Mouse (Mus musculus) intestine, postnatal 0 days (tissue): ENCODE measurements around the gene Ppp4r1. TPM values are rescaled to one million over a fixed set of nuclear protein-coding genes. Genes with fewer than 3 reads are reported as not detected.

Experiments
- ATAC-seq: fragments of 200-750 bp; cut with Nextera tagmentation; 2 replicates; pipeline ENCODE4 v1.8.0; 2017; ENCODE audit warnings: mild to moderate bottlenecking, moderate TSS enrichment, moderate library complexity
- H3K27ac ChIP-seq: fragments of 300-500 bp; sonication (generic); 2 replicates; pipeline ENCODE4 v1.5.1; 2014; ENCODE audit warnings: mild to moderate bottlenecking, low read depth, low read length, moderate library complexity
- H3K27me3 ChIP-seq: fragments of 300-500 bp; sonication (generic); replicated peaks from 2 replicates; pipeline ENCODE4 v1.6.1; 2014; ENCODE audit warnings: low read length, mixed read lengths; ENCODE audit not compliant: control insufficient read depth, insufficient read depth
- H3K36me3 ChIP-seq: fragments of 300-500 bp; sonication (generic); 2 replicates; pipeline ENCODE4 v1.6.1; 2014; ENCODE audit warnings: mild to moderate bottlenecking, moderate library complexity; ENCODE audit not compliant: control insufficient read depth, insufficient read depth
- H3K4me1 ChIP-seq: fragments of 300-500 bp; sonication (generic); replicated peaks from 2 replicates; pipeline ENCODE4 v1.6.1; 2014; ENCODE audit warnings: antibody characterized with exemption, low read length, mixed read lengths; ENCODE audit not compliant: control insufficient read depth, insufficient read depth
- H3K4me2 ChIP-seq: fragments of 300-500 bp; sonication (generic); replicated peaks from 2 replicates; pipeline ENCODE4 v1.6.1; 2014; ENCODE audit warnings: low read depth, mild to moderate bottlenecking, moderate library complexity
- H3K4me3 ChIP-seq: fragments of 300-500 bp; sonication (generic); 2 replicates; pipeline ENCODE4 v1.5.1; 2014; ENCODE audit warnings: low read depth, low read length
- H3K9ac ChIP-seq: fragments of 300-500 bp; sonication (generic); 2 replicates; pipeline ENCODE4 v1.6.1; 2014; ENCODE audit warnings: mild to moderate bottlenecking, low read depth, low read length
- H3K9me3 ChIP-seq: fragments of 300-500 bp; sonication (generic); 2 replicates; pipeline ENCODE4 v1.6.1; 2016; ENCODE audit warnings: mixed run types; ENCODE audit not compliant: control insufficient read depth
- CTCF ChIP-seq: sonication (generic); IDR thresholded peaks from 2 replicates; pipeline ENCODE4 v1.5.1; 2016; ENCODE audit warnings: low read depth, mild to moderate bottlenecking, control low read depth, antibody characterized with exemption, moderate library complexity
- WGBS: fragments of 180-500 bp; shearing (Covaris S2); extraction: QIAGEN DNeasy Blood & Tissue Kit; methylation state at CpG from one replicate; pipeline ENCODE4 v1.1.7; 2014; 5-methylcytosine and 5-hydroxymethylcytosine counted together
- polyA plus RNA-seq: library from polyadenylated mRNA; unstranded; fragments of >200 nt; fragmentation: Nextera tagmentation; extraction: Ambion mirVana; gene quantifications from 2 replicates; pipeline ENCODE4 v1.2.1, GENCODE M21; 2015

Gene Ppp4r1
- polyA plus RNA-seq, 1 experiment from 2014 or later: 28.7 TPM

DNA sequence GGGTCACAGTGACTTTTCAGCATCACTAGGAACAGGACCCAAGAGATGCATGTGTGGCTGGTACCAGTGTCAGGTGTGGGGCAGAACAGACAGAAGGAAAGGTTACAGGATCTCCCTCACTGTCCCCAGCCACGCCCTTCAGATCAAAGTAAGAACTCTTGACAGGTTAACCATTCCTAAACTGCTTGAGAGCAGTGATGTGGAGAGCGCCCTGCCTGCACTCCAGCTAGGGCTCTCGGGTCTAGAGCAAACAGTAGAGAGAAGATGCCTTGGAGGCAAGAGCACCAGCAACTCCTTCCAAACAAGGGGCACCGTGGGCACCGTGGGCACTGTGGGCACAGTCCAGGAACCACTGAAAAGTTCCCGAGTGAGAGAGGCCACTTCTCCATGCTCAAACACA lies 71.0 kb downstream of the Ppp4r1 start:
- WGBS: 86% methylated on average over 6 of the region's 6 CpGs

DNA sequence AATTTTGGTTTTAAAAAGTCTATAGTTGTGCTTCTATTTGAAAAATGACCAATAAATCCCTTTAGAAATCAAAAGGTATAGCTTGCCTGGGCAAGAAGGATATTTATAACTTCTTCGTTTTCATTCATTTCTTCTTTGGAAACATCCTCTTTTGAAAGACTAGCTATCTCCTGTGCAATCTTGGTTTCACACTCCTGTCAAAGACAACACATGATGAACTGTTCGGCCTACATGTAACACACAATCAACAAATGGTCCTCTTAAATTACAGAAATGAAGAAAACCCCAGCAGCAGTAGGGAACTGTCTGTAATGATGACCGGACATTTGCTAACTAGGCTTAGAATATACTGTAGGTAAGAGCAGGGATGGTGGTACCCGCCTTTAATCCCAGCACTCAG lies 71.6 kb downstream of the Ppp4r1 start:
- H3K9me3 ChIP-seq: no peaks in the 10 kb centered on the region
- TF ChIP-seq CTCF: no peak
- H3K27ac ChIP-seq: no peak overlapping the region
- no peak overlapping the region for H3K4me2 ChIP-seq
- no peak for ATAC-seq
- H3K36me3 ChIP-seq: peaks cover 81% of the 10 kb centered on the region
- no peaks in the 10 kb centered on the region for H3K4me1 ChIP-seq
- no peak overlapping the region for H3K4me3 ChIP-seq
- H3K27me3 ChIP-seq: no peaks in the 10 kb centered on the region
- WGBS: 89% methylated on average over 4 of the region's 4 CpGs
- H3K9ac ChIP-seq: no peak overlapping the region

More for the DNA sequence above, 71.0 kb downstream of the Ppp4r1 start:
- H3K36me3 ChIP-seq: peaks cover 81% of the 10 kb centered on the region
- no peaks in the 10 kb centered on the region for H3K9me3 ChIP-seq
- no peak overlapping the region for H3K9ac ChIP-seq
- no peak for ATAC-seq
- H3K4me1 ChIP-seq: no peaks in the 10 kb centered on the region
- H3K4me2 ChIP-seq: no peak overlapping the region
- no peak overlapping the region for H3K4me3 ChIP-seq
- H3K27ac ChIP-seq: no peak overlapping the region
- TF ChIP-seq CTCF: no peak
- no peaks in the 10 kb centered on the region for H3K27me3 ChIP-seq

DNA sequence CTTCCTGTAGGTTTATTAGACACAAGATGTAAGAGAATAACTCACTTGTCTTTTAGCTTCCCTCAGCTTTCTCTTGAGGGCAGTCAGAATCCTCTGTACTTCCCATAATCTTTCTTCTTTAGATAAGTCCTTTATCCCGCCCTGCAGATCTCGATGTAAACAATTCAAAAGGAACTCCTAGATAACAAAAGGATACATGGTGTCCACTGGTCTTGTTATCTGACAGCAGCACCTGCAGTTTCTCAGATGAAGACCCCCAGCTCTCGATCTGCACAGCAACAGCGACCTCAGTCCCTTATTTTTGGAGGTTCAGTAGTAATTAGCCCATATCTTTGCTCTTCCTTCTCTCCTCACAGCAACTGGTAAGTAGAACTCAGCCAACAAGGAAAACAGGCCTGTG lies 75.2 kb downstream of the Ppp4r1 start:
- Histone ChIP-seq H3K9ac (no peak overlapping the region), H3K4me2 (no peak overlapping the region), H3K4me3 (no peak overlapping the region), H3K4me1 (no peaks in the 10 kb centered on the region), H3K27ac (no peak overlapping the region), H3K27me3 (no peaks in the 10 kb centered on the region), H3K9me3 (no peaks in the 10 kb centered on the region), H3K36me3 (peaks cover 51% of the 10 kb centered on the region)
- 44% methylated on average over 4 of the region's 4 CpGs for WGBS
- TF ChIP-seq CTCF: no peak
- no peak for ATAC-seq

DNA sequence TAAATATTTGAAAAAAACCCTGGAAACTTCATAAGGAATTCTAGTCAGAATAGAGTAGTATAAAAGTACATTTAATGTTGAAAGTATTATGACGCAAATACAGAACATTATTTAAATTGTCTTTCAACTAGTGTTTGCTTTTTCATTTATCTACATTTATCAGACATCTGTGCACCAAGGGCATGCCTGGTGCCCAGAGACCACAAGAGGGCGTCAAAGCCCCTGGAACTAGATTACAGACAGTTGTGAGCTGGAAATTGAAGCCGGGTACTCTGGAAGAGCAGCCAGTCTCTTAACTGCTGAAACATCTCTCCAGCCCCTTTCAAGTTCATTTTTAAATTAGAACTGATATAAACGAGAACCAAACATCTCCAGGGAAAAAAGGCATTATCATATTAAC lies 80.2 kb downstream of the Ppp4r1 start:
- no peak overlapping the region for H3K27ac ChIP-seq
- WGBS: 60% methylated on average over 4 of the region's 4 CpGs
- no peak for ATAC-seq
- no peaks in the 10 kb centered on the region for H3K4me1 ChIP-seq
- no peak overlapping the region for H3K4me2 ChIP-seq
- H3K9me3 ChIP-seq: no peaks in the 10 kb centered on the region
- H3K36me3 ChIP-seq: peaks cover 36% of the 10 kb centered on the region
- no peak overlapping the region for H3K9ac ChIP-seq
- no peak overlapping the region for H3K4me3 ChIP-seq
- no peaks in the 10 kb centered on the region for H3K27me3 ChIP-seq
- peak; percentile 69 for TF ChIP-seq CTCF

DNA sequence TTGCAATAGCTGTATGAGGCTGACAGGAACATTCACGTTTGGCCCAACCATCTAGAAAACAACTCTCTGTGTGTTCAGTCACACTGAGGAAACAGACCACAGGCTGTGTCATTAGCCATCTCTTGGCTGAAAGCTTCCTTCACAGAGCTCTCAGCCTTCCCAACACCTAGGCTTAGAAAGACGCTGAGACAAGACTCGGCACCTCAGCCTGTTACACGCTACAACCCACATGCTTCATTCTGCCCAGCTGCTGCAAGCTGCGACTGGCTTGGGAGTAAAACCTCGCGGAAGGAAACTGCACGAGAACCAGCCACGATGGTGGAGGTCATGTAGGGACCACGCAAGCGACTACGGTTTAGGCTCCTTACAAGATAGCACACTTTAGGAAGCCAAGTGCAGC lies 81.5 kb downstream of the Ppp4r1 start:
- Histone ChIP-seq H3K9ac (no peak overlapping the region), H3K4me2 (no peak overlapping the region), H3K36me3 (peaks cover 35% of the 10 kb centered on the region), H3K27me3 (no peaks in the 10 kb centered on the region), H3K9me3 (no peaks in the 10 kb centered on the region), H3K4me1 (no peaks in the 10 kb centered on the region), H3K4me3 (no peak overlapping the region), H3K27ac (no peak overlapping the region)
- 95% methylated on average over 12 of the region's 12 CpGs for WGBS
- no peak for TF ChIP-seq CTCF
- no peak for ATAC-seq

DNA sequence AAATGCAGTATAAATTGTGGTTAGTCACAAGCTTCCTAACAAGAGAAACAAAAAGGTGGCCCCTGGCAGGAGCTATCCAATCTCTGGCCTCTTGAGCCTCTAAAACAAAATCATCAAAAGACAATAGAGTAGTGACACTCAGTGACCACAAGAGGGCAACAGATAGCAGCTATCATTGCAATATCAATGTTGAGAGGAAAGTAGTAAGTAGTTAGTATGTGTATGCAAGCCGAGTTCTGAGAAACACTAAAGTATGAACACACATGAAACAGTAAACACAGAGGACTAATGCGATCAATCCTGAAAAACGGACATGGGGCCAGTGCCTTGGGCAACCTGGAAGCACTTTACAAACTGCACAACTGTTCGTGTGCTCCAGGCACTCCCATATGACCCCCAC lies 82.4 kb downstream of the Ppp4r1 start:
- H3K4me3 ChIP-seq: no peak overlapping the region
- H3K4me1 ChIP-seq: no peaks in the 10 kb centered on the region
- no peak overlapping the region for H3K27ac ChIP-seq
- H3K4me2 ChIP-seq: no peak overlapping the region
- ATAC-seq: no peak
- no peaks in the 10 kb centered on the region for H3K27me3 ChIP-seq
- WGBS: 33% methylated on average over 4 of the region's 4 CpGs
- no peak overlapping the region for H3K9ac ChIP-seq
- peaks cover 28% of the 10 kb centered on the region; the same call in 1 of the 2 replicates for H3K36me3 ChIP-seq
- H3K9me3 ChIP-seq: no peaks in the 10 kb centered on the region
- peak; percentile 89 for TF ChIP-seq CTCF

DNA sequence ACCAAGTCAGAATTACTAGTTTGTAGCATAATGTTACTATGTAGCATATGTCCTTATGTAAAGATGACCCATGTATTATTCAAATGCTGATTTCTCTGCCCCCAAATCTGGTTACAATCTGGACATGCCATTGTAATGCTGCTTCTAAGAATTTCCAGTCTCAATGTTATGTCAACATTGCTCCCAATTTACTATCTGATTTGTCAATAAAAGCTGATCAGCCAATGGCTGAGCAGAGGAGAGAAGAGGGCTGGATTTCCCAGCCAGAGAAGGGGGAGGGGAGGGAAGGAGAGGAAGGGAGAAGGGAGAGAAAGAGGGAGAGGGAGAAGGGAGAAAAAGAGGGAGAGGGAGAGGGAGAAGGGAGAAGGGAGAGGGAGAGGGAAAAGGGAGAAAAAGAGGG lies 82.9 kb downstream of the Ppp4r1 start:
- Histone ChIP-seq H3K4me3 (no peak overlapping the region), H3K9me3 (no peaks in the 10 kb centered on the region), H3K4me1 (no peaks in the 10 kb centered on the region), H3K9ac (no peak overlapping the region), H3K27me3 (no peaks in the 10 kb centered on the region), H3K27ac (no peak overlapping the region), H3K4me2 (no peak overlapping the region), H3K36me3 (peaks cover 28% of the 10 kb centered on the region; the same call in 1 of the 2 replicates)
- TF ChIP-seq CTCF: no peak
- no peak for ATAC-seq
